Mouse (Mus musculus) liver, embryonic 11.5 days (tissue): Measurements from ENCODE around the gene Rtp1. TPM values are rescaled to one million over a fixed set of nuclear protein-coding genes. Genes with fewer than 3 reads are reported as not detected.

Experiments
- ATAC-seq: fragments of 200-750 bp; cut with Nextera tagmentation; replicated peaks from 2 replicates; pipeline ENCODE4 v1.8.0; 2017; ENCODE audit warnings: moderate number of reproducible peaks, mild to moderate bottlenecking, moderate TSS enrichment, moderate library complexity; ENCODE audit not compliant: low FRiP score
- DNase-seq: peaks from one replicate; pipeline ENCODE4 v3.0.0-alpha.2; 2017; ENCODE audit warnings: low spot score
- H3K27ac ChIP-seq: fragments of 300-500 bp; sonication (generic); 2 replicates; pipeline ENCODE4 v1.5.1; 2014; ENCODE audit warnings: mild to moderate bottlenecking, low read depth, low read length, control low read depth
- H3K27me3 ChIP-seq: fragments of 300-500 bp; sonication (generic); replicated peaks from 2 replicates; pipeline ENCODE4 v1.6.1; 2014; ENCODE audit warnings: low read length, mixed read lengths; ENCODE audit not compliant: control insufficient read depth, insufficient read depth
- H3K36me3 ChIP-seq: fragments of 300-500 bp; sonication (generic); 2 replicates; pipeline ENCODE4 v1.6.1; 2014; ENCODE audit warnings: mild to moderate bottlenecking, low read length, moderate library complexity, mixed read lengths; ENCODE audit not compliant: control insufficient read depth, insufficient read depth
- H3K4me1 ChIP-seq: fragments of 300-500 bp; sonication (generic); replicated peaks from 2 replicates; pipeline ENCODE4 v1.6.1; 2014; ENCODE audit warnings: low read length, mixed read lengths; ENCODE audit not compliant: control insufficient read depth, insufficient read depth
- H3K4me2 ChIP-seq: fragments of 300-500 bp; sonication (generic); 2 replicates; pipeline ENCODE4 v1.6.1; 2014; ENCODE audit warnings: mild to moderate bottlenecking, control low read depth, moderate library complexity
- H3K4me3 ChIP-seq: fragments of 300-500 bp; sonication (generic); 2 replicates; pipeline ENCODE4 v1.5.1; 2014; ENCODE audit warnings: low read depth, low read length, control low read depth
- H3K9ac ChIP-seq: fragments of 300-500 bp; sonication (generic); 2 replicates; pipeline ENCODE4 v1.6.1; 2014; ENCODE audit warnings: low read depth, low read length, control low read depth
- H3K9me3 ChIP-seq: fragments of 300-500 bp; sonication (generic); 2 replicates; pipeline ENCODE4 v1.6.1; 2016; ENCODE audit warnings: low read length, inconsistent platforms, mixed read lengths; ENCODE audit not compliant: control insufficient read depth
- WGBS: fragments of 180-500 bp; shearing (Covaris S2); extraction: QIAGEN DNeasy Blood & Tissue Kit; methylation state at CpG from one replicate; pipeline ENCODE4 v1.1.7; 2014; 5-methylcytosine and 5-hydroxymethylcytosine counted together
- polyA plus RNA-seq: library from polyadenylated mRNA; unstranded; fragments of >200 nt; fragmentation: Nextera tagmentation; extraction: Ambion mirVana; gene quantifications from 2 replicates; pipeline ENCODE4 v1.2.1, GENCODE M21; 2014

Gene Rtp1
- polyA plus RNA-seq, 1 experiment from 2014 or later, result not detected

DNA sequence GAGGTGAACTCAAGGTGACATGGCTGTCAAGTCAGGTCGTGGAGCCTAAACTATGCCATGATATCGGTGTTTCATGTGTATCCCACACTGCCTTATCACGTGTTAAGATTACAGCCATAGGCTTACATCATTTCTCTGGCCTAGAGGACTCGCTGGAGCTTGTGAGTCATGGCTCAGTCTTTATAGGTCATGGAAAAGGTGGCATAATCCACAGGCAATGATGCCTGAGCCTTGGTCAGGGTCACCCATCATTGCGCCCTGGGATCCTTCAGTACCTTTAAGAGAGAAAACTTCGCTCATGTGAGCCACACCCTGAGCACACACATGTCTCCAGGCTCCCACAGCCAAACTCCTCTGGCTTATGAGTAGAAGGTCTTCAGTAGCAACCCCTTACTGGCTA lies 42.6 kb downstream of the Rtp1 start:
- no peak overlapping the region for H3K9ac ChIP-seq
- H3K4me3 ChIP-seq, result no peak overlapping the region
- ATAC-seq (no peak), DNase-seq (no peak)
- no peak overlapping the region for H3K4me2 ChIP-seq
- H3K36me3 ChIP-seq, result peaks cover 2% of the 10 kb centered on the region; the same call in 1 of the 2 replicates
- no peaks in the 10 kb centered on the region for H3K4me1 ChIP-seq
- H3K9me3 ChIP-seq, result no peaks in the 10 kb centered on the region
- H3K27ac ChIP-seq, result no peak overlapping the region
- H3K27me3 ChIP-seq, result no peaks in the 10 kb centered on the region
- WGBS, result 81% methylated on average over 6 of the region's 6 CpGs

DNA sequence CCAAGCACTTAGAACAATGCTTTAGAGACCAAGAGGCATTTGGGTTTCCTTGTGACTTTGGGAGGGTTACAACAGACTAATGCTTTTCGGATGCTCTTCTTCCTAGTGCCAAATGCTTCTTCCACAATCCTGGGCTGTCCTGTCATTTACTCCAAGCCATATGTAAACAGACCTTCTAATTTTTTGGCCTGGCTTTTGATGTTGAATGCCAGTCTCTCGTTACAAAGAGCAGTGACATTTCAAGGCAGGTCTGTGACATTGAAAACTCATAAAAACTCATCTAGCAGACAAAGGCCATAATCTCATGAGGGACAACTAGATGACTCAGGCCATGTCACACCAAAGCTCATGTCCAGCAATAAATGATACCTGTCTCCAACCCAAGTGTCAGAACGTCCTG lies 43.1 kb downstream of the Rtp1 start:
- Histone ChIP-seq H3K9me3 (no peaks in the 10 kb centered on the region), H3K4me1 (no peaks in the 10 kb centered on the region), H3K9ac (no peak overlapping the region), H3K27me3 (no peaks in the 10 kb centered on the region), H3K4me2 (no peak overlapping the region), H3K4me3 (no peak overlapping the region), H3K27ac (no peak overlapping the region), H3K36me3 (peaks cover 2% of the 10 kb centered on the region; the same call in 1 of the 2 replicates)
- WGBS, result 57% methylated on average over 3 of the region's 3 CpGs
- DNase-seq (peak; percentile 14), ATAC-seq (no peak)

DNA sequence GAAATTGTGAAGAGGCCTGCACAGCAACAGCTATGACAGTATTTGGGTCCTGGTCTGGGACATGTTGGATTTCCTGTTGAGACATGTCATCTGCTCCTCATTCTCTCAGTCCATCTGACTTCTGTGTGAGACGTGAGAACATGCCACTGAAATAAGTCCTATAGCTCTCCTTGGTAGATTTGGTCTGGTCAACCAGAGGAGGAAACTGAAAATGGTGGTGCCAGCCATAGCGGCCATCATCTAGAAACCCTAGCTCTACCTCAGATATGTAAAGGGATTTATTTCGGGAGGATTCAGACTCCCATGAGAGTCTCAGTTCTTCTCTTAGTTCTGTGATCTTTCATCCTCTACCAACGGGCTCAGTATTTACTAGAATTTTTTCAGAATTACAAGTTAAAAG lies 46.7 kb downstream of the Rtp1 start:
- no peak overlapping the region for H3K9ac ChIP-seq
- no peak overlapping the region for H3K27ac ChIP-seq
- no peak for ATAC-seq
- no peaks in the 10 kb centered on the region for H3K27me3 ChIP-seq
- WGBS, result 84% methylated on average over 4 of the region's 4 CpGs
- no peaks in the 10 kb centered on the region for H3K9me3 ChIP-seq
- DNase-seq, result no peak
- H3K4me3 ChIP-seq, result no peak overlapping the region
- H3K36me3 ChIP-seq, result no peaks in the 10 kb centered on the region
- no peak overlapping the region for H3K4me2 ChIP-seq
- no peaks in the 10 kb centered on the region for H3K4me1 ChIP-seq

DNA sequence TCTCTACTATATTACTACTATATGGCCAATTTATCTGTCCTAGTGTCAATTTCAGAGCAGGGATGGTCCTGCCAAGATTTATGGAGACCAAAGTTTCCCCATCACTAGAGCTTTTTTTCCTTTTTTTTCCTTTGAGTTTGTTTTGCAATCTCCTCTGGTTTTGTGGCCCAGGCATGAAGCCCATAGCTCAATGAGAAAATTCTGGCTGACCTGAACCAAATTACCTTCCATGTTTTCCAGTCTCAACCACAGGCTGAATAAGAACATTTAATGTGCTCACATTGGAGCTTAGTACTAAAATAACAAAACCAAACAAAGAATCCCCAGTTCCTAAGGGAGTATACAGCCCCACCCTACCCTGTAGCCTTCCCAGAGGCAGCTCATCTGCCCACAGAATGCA lies 47.7 kb downstream of the Rtp1 start:
- H3K27me3 ChIP-seq, result no peaks in the 10 kb centered on the region
- no peak for ATAC-seq

DNA sequence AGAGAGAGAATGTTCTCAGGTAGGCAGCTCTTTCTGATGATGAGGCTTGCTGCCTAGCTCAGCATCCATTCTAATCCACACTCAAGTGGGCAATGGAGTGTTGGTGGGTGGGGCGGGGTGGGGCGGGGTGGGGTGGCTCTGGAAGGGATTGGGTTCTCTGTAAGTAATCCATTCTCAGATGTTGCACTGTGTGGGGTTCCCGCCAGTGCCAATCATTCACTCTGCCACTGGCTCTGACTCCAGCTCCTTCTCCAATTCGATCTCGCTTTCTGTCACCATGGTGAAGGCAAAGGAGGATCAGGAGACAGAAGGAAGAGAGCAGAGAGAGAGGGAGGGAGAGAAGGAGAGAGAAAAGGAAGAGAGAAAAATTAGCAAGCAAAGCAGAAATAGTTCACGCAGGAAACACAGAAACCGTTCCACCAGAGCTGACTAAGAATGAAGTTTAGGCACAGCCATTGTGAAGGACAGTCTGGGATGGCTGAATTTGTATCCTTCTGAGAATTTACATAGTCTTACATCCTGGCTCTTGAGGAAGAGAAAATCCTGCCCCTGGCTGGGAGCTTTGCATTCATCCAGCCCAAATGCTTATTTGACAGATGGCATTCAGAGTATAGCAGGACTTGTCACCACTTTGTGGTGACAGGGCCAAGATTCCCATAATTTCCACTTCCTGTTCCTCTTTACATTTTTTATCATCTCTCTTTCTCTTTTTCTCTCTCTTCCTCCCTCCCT lies 51.1 kb downstream of the Rtp1 start:
- no peak for ATAC-seq
- 72% methylated on average over 7 of the region's 7 CpGs for WGBS

More for the DNA sequence above, 47.7 kb downstream of the Rtp1 start:
- Histone ChIP-seq H3K27ac (no peak overlapping the region), H3K36me3 (no peaks in the 10 kb centered on the region), H3K9me3 (no peaks in the 10 kb centered on the region), H3K4me3 (no peak overlapping the region), H3K4me2 (no peak overlapping the region), H3K9ac (no peak overlapping the region), H3K4me1 (no peaks in the 10 kb centered on the region)
- no peak for DNase-seq

DNA sequence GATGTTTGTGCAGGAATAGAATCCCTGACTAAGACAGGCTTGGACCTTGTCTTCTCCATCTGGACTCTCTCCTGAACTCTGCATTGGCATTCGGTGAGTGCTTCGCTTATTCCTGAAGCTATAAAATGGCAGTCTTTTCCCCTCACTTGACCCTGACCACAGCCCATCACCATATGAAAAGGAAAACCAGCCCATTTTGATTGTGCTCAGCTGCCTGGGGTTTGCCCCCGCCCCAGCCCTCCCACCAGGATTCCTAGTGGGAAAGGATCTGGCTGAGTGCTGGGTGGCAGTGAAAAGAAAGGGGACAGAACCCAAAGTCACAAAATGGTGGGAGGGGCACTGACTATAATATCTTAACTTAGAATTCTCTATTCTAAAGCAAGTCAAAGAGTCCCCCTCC lies 53.3 kb downstream of the Rtp1 start:
- H3K27ac ChIP-seq, result no peak overlapping the region
- H3K4me1 ChIP-seq, result no peaks in the 10 kb centered on the region
- H3K36me3 ChIP-seq, result no peaks in the 10 kb centered on the region
- no peaks in the 10 kb centered on the region for H3K9me3 ChIP-seq
- 86% methylated on average over 3 of the region's 3 CpGs for WGBS
- no peak for DNase-seq
- no peak overlapping the region for H3K4me2 ChIP-seq
- H3K27me3 ChIP-seq, result no peaks in the 10 kb centered on the region
- ATAC-seq, result no peak
- H3K9ac ChIP-seq, result no peak overlapping the region
- H3K4me3 ChIP-seq, result no peak overlapping the region

More for the DNA sequence above, 51.1 kb downstream of the Rtp1 start:
- H3K27ac ChIP-seq, result no peak overlapping the region
- no peak overlapping the region for H3K4me3 ChIP-seq
- H3K9me3 ChIP-seq, result no peaks in the 10 kb centered on the region
- H3K4me1 ChIP-seq, result no peaks in the 10 kb centered on the region
- no peak overlapping the region for H3K4me2 ChIP-seq
- peak; percentile 23 for DNase-seq
- H3K27me3 ChIP-seq, result no peaks in the 10 kb centered on the region
- no peak overlapping the region for H3K9ac ChIP-seq
- H3K36me3 ChIP-seq, result no peaks in the 10 kb centered on the region

DNA sequence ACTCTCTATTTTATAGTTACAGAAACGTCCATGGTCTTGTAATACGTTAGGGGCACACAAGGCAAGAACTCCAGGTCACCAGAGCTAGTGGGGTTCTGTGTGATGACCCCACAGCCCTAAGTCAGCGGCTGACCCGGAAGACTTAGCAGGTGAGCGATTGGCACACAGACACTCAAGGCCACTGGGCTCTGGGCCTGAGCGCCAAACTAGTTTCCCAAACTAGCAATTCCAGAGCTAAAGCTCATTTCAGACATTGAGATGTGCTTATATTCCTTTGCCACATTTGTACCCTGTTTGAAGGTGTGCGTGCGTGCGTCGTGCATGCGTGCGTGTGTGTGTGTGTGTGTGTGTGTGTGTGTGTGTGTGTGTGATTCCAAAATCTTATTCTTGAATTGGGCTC lies 53.9 kb downstream of the Rtp1 start:
- Histone ChIP-seq H3K9ac (no peak overlapping the region), H3K4me3 (no peak overlapping the region), H3K36me3 (no peaks in the 10 kb centered on the region), H3K4me2 (no peak overlapping the region), H3K9me3 (no peaks in the 10 kb centered on the region), H3K27me3 (no peaks in the 10 kb centered on the region), H3K4me1 (no peaks in the 10 kb centered on the region), H3K27ac (no peak overlapping the region)
- 89% methylated on average over 12 of the region's 12 CpGs for WGBS
- DNase-seq (no peak), ATAC-seq (no peak)

DNA sequence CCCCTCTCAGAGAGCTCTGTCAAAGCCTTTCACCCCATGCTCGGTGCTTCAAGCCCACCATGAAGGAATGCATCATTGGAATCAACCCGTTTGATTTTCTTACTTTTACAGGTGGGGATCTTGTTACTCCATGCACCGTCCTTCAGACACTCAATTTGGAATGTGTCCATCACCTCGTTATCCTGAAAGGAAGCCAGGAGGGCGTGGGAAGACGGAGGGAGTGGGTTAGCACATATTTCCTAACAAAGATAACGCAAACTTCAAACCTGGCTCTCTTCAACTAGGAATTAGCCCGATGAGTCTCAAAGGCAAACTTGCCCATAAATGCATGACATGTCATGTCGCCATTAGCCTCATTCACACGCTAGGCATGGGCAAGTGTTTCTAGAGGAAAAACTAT lies 54.4 kb downstream of the Rtp1 start:
- no peak for ATAC-seq
- Histone ChIP-seq H3K4me2 (no peak overlapping the region), H3K36me3 (no peaks in the 10 kb centered on the region), H3K27ac (no peak overlapping the region), H3K9me3 (no peaks in the 10 kb centered on the region), H3K4me3 (no peak overlapping the region), H3K4me1 (no peaks in the 10 kb centered on the region), H3K9ac (no peak overlapping the region), H3K27me3 (no peaks in the 10 kb centered on the region)
- WGBS, result 79% methylated on average over 10 of the region's 10 CpGs
- DNase-seq, result peak; percentile 12
